Mouse (Mus musculus): Measurements from ENCODE around the gene Ncam1.

DNA sequence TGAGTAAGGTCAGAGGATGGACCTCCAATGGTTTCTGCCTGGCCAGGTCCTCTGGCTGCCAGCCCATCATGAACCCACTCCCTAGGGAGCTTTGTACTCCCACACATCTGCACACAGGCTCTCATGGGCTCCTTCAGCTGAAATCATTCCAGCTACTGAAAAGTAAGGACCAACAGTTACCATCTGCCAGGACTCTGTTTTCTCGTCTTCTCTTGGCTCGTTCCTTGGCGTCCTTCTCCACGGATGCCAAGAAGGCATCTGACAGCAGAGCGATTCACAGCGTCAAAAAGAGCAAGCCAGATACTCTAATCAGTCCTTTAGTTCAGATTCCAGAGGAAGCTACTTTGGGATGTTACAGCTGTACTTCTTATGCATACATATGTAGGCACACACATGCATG, 327.8 kb downstream of the Ncam1 start:
- TF ChIP-seq CTCF (IDR thresholded peaks at IDR 0.05; ENCODE audit: extremely low read depth, insufficient read depth, insufficient read length, insufficient replicate concordance) (no peak), POLR2A (IDR thresholded peaks at IDR 0.05; ENCODE audit: low read depth, low read length) (no peak)

Measured in spleen, adult 2 months (tissue).